Mouse (Mus musculus): ENCODE results near the gene Gmeb2. TPM values are rescaled to one million over a fixed set of nuclear protein-coding genes. Genes with fewer than 3 reads are reported as not detected.
A peak's percentile ranks its signal among the peaks of the same experiment; 100 is the strongest.

Gene Gmeb2
- polyA plus RNA-seq, 1 experiment from 2014 or later: 19.7 TPM

DNA sequence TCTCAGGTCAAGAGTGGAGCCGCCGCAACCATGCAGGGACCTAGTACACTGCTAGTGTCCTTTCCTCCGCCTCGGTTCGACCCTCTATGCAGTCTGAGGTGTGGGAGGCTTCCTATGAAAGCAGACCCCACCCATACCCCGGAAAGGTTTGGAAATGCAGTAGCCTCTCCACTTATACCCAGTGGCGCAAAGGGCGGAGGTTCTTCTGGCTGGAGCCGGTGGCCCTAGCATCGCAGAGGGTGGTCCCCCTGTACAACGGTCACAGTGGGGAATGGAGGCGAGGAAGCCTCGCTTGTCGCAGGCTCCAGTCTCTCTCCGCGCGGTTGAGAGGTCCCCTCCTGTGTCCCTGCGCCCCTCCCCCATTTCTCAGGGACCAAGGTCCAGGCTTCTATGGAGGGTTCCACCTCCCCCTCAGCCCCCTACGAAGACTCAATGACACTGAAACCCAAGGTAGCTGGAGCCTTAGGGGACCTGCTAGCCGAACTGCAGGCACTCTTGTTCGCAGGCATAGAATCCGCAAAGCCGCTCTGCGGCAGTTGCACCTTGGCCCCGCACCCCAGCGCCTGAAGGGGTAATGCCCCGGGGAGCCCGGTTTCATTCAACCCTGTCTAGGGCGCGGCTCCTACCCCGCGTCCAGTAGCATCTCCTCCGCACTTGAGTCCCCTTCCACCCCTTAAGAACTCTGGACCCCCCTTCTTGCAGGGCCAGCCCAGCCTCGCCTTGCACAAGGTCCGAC is 25.7 kb upstream of the Gmeb2 start:
- H3K27me3 ChIP-seq (ENCODE audit: control insufficient read depth, insufficient read depth, low read length): peaks cover 36% of the 10 kb centered on the region
- no peak overlapping the region for H3K27ac ChIP-seq (replicated peaks; ENCODE audit: low read depth, low read length)
- no peak for DNase-seq (ENCODE audit: low spot score)
- H3K36me3 ChIP-seq (ENCODE audit: control insufficient read depth, insufficient read depth, low read length): no peaks in the 10 kb centered on the region
- peak overlapping the region; percentile 26; the same call in 1 of the 2 replicates for H3K4me2 ChIP-seq (ENCODE audit: low read depth, severe bottlenecking)
- no peaks in the 10 kb centered on the region for H3K4me1 ChIP-seq (ENCODE audit: control insufficient read depth, insufficient read depth, low read length)
- 2% methylated on average over 35 of the region's 35 CpGs for WGBS
- H3K4me3 ChIP-seq (ENCODE audit: low read depth, low read length): no peak overlapping the region
- H3K9ac ChIP-seq (ENCODE audit: low read length): no peak overlapping the region
- no peaks in the 10 kb centered on the region for H3K9me3 ChIP-seq (ENCODE audit: control insufficient read depth, low read length)
- 0 out of 2 replicates have a peak, but pooled peaks have one; percentile 35 for ATAC-seq (ENCODE audit: insufficient number of reproducible peaks, low FRiP score, low TSS enrichment, low read depth)

GRCm38 (mm10) chr2:181313006-181313343 is 25.1 kb upstream of the Gmeb2 start:
- 8% methylated on average over 5 of the region's 5 CpGs for WGBS
- H3K4me2 ChIP-seq (ENCODE audit: low read depth, severe bottlenecking): no peak overlapping the region

DNA sequence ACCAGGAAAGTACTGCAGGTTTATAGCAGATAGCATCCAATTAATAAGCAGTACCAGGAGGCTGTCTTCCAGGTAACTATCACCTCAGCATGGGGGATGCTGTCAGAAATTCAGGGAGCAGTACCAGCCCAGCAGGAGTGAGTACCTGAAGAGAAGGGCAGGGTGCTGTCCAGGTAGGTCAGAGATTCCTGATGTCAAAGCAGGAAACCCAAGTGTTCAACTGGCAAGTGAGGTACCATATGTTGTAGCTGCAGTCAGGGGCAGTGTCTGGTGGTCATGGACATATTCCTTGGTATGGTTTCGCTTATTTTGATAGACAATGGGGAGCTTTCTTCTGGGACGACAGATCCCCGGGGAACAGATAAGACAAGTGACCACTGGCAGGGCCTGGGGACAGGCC is 24.6 kb upstream of the Gmeb2 start:
- no peaks in the 10 kb centered on the region for H3K9me3 ChIP-seq (ENCODE audit: control insufficient read depth, low read length)
- no peak overlapping the region for H3K27ac ChIP-seq (replicated peaks; ENCODE audit: low read depth, low read length)
- no peak overlapping the region for H3K4me2 ChIP-seq (ENCODE audit: low read depth, severe bottlenecking)
- H3K36me3 ChIP-seq (ENCODE audit: control insufficient read depth, insufficient read depth, low read length): no peaks in the 10 kb centered on the region
- no peaks in the 10 kb centered on the region for H3K4me1 ChIP-seq (ENCODE audit: control insufficient read depth, insufficient read depth, low read length)
- no peak overlapping the region for H3K9ac ChIP-seq (ENCODE audit: low read length)
- ATAC-seq (ENCODE audit: insufficient number of reproducible peaks, low FRiP score, low TSS enrichment, low read depth) (no peak), DNase-seq (ENCODE audit: low spot score) (no peak)
- no peak overlapping the region for H3K4me3 ChIP-seq (ENCODE audit: low read depth, low read length)
- 76% methylated on average over 3 of the region's 3 CpGs for WGBS
- H3K27me3 ChIP-seq (ENCODE audit: control insufficient read depth, insufficient read depth, low read length): peaks cover 40% of the 10 kb centered on the region

More at GRCm38 (mm10) chr2:181313006-181313343, 25.1 kb upstream of the Gmeb2 start:
- Histone ChIP-seq H3K4me3 (ENCODE audit: low read depth, low read length) (no peak overlapping the region), H3K4me1 (ENCODE audit: control insufficient read depth, insufficient read depth, low read length) (no peaks in the 10 kb centered on the region), H3K36me3 (ENCODE audit: control insufficient read depth, insufficient read depth, low read length) (no peaks in the 10 kb centered on the region), H3K27me3 (ENCODE audit: control insufficient read depth, insufficient read depth, low read length) (peaks cover 38% of the 10 kb centered on the region), H3K9ac (ENCODE audit: low read length) (no peak overlapping the region), H3K27ac (replicated peaks; ENCODE audit: low read depth, low read length) (no peak overlapping the region), H3K9me3 (ENCODE audit: control insufficient read depth, low read length) (no peaks in the 10 kb centered on the region)
- DNase-seq (ENCODE audit: low spot score) (no peak), ATAC-seq (ENCODE audit: insufficient number of reproducible peaks, low FRiP score, low TSS enrichment, low read depth) (no peak)

DNA sequence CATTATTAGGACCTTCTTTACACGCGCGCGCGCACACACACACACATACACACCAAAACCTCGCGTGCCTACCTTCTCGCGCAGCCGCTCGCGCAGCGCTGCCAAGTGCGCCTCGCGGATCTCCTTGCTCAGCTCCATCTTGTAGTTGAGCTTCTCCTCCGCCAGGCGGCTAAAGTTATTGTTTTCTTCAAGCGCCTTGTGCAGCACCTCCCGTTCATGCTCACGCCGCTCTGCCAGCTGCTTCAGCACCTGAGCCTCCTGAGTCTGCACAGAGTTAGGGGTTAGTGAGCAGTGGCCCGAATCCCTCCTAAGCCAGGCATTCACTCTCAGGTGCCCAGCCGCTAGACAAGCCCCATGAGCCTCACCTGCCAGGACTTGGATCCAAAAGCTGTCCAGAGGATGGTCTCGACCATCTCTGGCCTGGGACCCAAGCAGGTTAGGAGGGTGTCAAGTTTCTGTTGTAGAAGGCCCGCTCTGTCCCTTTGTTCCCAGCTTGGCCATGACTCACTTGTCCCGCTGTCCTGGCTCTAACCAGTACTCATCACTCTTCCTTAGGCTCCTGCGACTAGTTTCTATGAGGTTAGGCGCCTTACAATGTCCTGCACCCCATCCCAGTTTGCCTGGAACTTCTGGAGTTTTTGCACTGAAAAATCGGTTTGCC is 19.4 kb upstream of the Gmeb2 start:
- 0 out of 2 replicates have a peak, but pooled peaks have one; percentile 47 for ATAC-seq (ENCODE audit: insufficient number of reproducible peaks, low FRiP score, low TSS enrichment, low read depth)
- Histone ChIP-seq H3K4me1 (ENCODE audit: control insufficient read depth, insufficient read depth, low read length) (no peaks in the 10 kb centered on the region), H3K27me3 (ENCODE audit: control insufficient read depth, insufficient read depth, low read length) (peaks cover 19% of the 10 kb centered on the region), H3K4me3 (ENCODE audit: low read depth, low read length) (no peak overlapping the region), H3K4me2 (ENCODE audit: low read depth, severe bottlenecking) (no peak overlapping the region), H3K36me3 (ENCODE audit: control insufficient read depth, insufficient read depth, low read length) (no peaks in the 10 kb centered on the region), H3K9me3 (ENCODE audit: control insufficient read depth, low read length) (no peaks in the 10 kb centered on the region), H3K9ac (ENCODE audit: low read length) (no peak overlapping the region), H3K27ac (replicated peaks; ENCODE audit: low read depth, low read length) (no peak overlapping the region)
- WGBS: 12% methylated on average over 30 of the region's 30 CpGs
- peak; percentile 75 for DNase-seq (ENCODE audit: low spot score)

DNA sequence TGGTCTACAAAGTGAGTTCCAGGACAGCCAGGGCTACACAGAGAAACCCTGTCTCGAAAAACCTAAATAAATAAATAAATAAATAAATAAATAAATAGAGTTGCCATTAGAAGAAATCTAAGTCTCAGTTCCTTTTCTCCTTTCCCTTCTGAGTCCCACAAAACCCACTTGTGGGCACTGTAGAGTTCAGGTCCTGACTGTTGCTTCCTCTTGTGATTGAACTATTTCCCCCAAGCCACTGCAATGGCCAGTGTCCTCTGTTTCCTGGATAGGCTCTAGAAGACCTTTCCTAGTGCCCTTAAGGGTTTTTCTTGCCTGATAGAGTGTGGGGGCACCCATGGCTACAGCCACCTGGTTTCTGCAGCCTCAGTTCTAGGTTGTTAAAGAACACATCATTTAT is 17.1 kb upstream of the Gmeb2 start:
- Histone ChIP-seq H3K4me2 (ENCODE audit: low read depth, severe bottlenecking) (no peak overlapping the region), H3K9me3 (ENCODE audit: control insufficient read depth, low read length) (no peaks in the 10 kb centered on the region), H3K4me1 (ENCODE audit: control insufficient read depth, insufficient read depth, low read length) (no peaks in the 10 kb centered on the region), H3K36me3 (ENCODE audit: control insufficient read depth, insufficient read depth, low read length) (no peaks in the 10 kb centered on the region; the same call in 1 of the 2 replicates), H3K4me3 (ENCODE audit: low read depth, low read length) (no peak overlapping the region), H3K9ac (ENCODE audit: low read length) (no peak overlapping the region), H3K27ac (replicated peaks; ENCODE audit: low read depth, low read length) (no peak overlapping the region), H3K27me3 (ENCODE audit: control insufficient read depth, insufficient read depth, low read length) (peaks cover 14% of the 10 kb centered on the region)
- ATAC-seq (ENCODE audit: insufficient number of reproducible peaks, low FRiP score, low TSS enrichment, low read depth) (no peak), DNase-seq (ENCODE audit: low spot score) (no peak)
- 86% methylated on average over 1 of the region's 1 CpGs for WGBS

- ATAC-seq (ENCODE audit: insufficient number of reproducible peaks, low FRiP score, low TSS enrichment, low read depth) (no peak), DNase-seq (ENCODE audit: low spot score) (peak; percentile 65)
- no peaks in the 10 kb centered on the region for H3K4me1 ChIP-seq (ENCODE audit: control insufficient read depth, insufficient read depth, low read length)
- no peak overlapping the region for H3K4me2 ChIP-seq (ENCODE audit: low read depth, severe bottlenecking)
- no peak overlapping the region for H3K4me3 ChIP-seq (ENCODE audit: low read depth, low read length)
- H3K36me3 ChIP-seq (ENCODE audit: control insufficient read depth, insufficient read depth, low read length): no peaks in the 10 kb centered on the region; the same call in 1 of the 2 replicates
- WGBS: 16% methylated on average over 3 of the region's 3 CpGs
- H3K9ac ChIP-seq (ENCODE audit: low read length): no peak overlapping the region
- peaks cover 10% of the 10 kb centered on the region for H3K27me3 ChIP-seq (ENCODE audit: control insufficient read depth, insufficient read depth, low read length)
- no peak overlapping the region for H3K27ac ChIP-seq (replicated peaks; ENCODE audit: low read depth, low read length)
- H3K9me3 ChIP-seq (ENCODE audit: control insufficient read depth, low read length): no peaks in the 10 kb centered on the region
Measured at GRCm38 (mm10) chr2:181302041-181302440, 14.2 kb upstream of the Gmeb2 start.

- H3K9ac ChIP-seq (ENCODE audit: low read length): no peak overlapping the region
- peaks cover 2% of the 10 kb centered on the region; the same call in 1 of the 2 replicates for H3K36me3 ChIP-seq (ENCODE audit: control insufficient read depth, insufficient read depth, low read length)
- peaks cover 3% of the 10 kb centered on the region; the same call in 1 of the 2 replicates for H3K4me1 ChIP-seq (ENCODE audit: control insufficient read depth, insufficient read depth, low read length)
- no peak overlapping the region for H3K4me2 ChIP-seq (ENCODE audit: low read depth, severe bottlenecking)
- no peak for DNase-seq (ENCODE audit: low spot score)
- no peaks in the 10 kb centered on the region for H3K27me3 ChIP-seq (ENCODE audit: control insufficient read depth, insufficient read depth, low read length)
- WGBS: 80% methylated on average over 1 of the region's 1 CpGs
- no peaks in the 10 kb centered on the region for H3K9me3 ChIP-seq (ENCODE audit: control insufficient read depth, low read length)
- H3K4me3 ChIP-seq (ENCODE audit: low read depth, low read length): no peak overlapping the region
- no peak overlapping the region for H3K27ac ChIP-seq (replicated peaks; ENCODE audit: low read depth, low read length)
- ATAC-seq (ENCODE audit: insufficient number of reproducible peaks, low FRiP score, low TSS enrichment, low read depth): no peak
Measured at GRCm38 (mm10) chr2:181290937-181291336, 3.1 kb upstream of the Gmeb2 start.

DNA sequence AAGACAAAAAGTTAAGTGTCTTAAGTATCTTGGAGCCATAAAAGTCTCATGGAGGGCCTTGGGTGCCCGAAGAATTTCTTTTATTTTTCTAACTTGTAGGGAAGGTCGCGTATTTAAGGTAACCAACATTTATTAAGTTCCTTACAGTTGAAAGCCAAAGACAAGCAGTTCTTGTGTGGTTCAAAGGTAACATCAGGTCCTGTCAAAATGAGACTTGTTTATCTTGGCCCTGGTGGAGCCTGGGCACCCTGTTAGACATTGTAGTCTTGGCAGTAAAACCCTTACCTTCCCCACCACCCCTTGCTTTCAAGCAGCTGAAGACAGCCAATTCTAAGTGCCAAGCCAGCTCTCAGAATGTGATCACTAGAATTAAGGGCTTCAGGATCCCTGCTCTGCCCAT is 856 bp upstream of the Gmeb2 start:
- Histone ChIP-seq H3K9me3 (ENCODE audit: control insufficient read depth, low read length) (no peaks in the 10 kb centered on the region), H3K4me2 (ENCODE audit: low read depth, severe bottlenecking) (peak overlapping the region; percentile 46), H3K4me3 (ENCODE audit: low read depth, low read length) (peak overlapping the region; percentile 63; the same call in 1 of the 2 replicates), H3K9ac (ENCODE audit: low read length) (no peak overlapping the region), H3K36me3 (ENCODE audit: control insufficient read depth, insufficient read depth, low read length) (no peaks in the 10 kb centered on the region), H3K27me3 (ENCODE audit: control insufficient read depth, insufficient read depth, low read length) (no peaks in the 10 kb centered on the region), H3K4me1 (ENCODE audit: control insufficient read depth, insufficient read depth, low read length) (peaks cover 3% of the 10 kb centered on the region; the same call in 1 of the 2 replicates), H3K27ac (replicated peaks; ENCODE audit: low read depth, low read length) (no peak overlapping the region)
- DNase-seq (ENCODE audit: low spot score) (no peak), ATAC-seq (ENCODE audit: insufficient number of reproducible peaks, low FRiP score, low TSS enrichment, low read depth) (no peak)
- WGBS: 79% methylated on average over 3 of the region's 3 CpGs
